Mouse (Mus musculus) embryonic facial prominence, embryonic 14.5 days (tissue): ENCODE results near the gene Ano9. TPM values are rescaled to one million over a fixed set of nuclear protein-coding genes. Genes with fewer than 3 reads are reported as not detected.

ENCODE experiments used
- ATAC-seq: fragments of 200-750 bp; cut with Nextera tagmentation; 2 replicates; pipeline ENCODE4 v1.8.0; 2017; ENCODE audit warnings: low read depth, moderate number of reproducible peaks, moderate TSS enrichment
- DNase-seq: peaks from one replicate; pipeline ENCODE4 v3.0.0-alpha.2; 2015; ENCODE audit warnings: low spot score
- H3K27ac ChIP-seq: fragments of 300-500 bp; sonication (generic); replicated peaks from 2 replicates; pipeline ENCODE4 v1.5.1; 2014; ENCODE audit warnings: low read depth, mild to moderate bottlenecking, low read length, moderate library complexity
- H3K27me3 ChIP-seq: fragments of 300-500 bp; sonication (generic); replicated peaks from 2 replicates; pipeline ENCODE4 v1.6.1; 2014; ENCODE audit warnings: low read length; ENCODE audit not compliant: control insufficient read depth, insufficient read depth
- H3K36me3 ChIP-seq: fragments of 300-500 bp; sonication (generic); 2 replicates; pipeline ENCODE4 v1.6.1; 2014; ENCODE audit warnings: low read length, mixed read lengths; ENCODE audit not compliant: control insufficient read depth, insufficient read depth
- H3K4me1 ChIP-seq: fragments of 300-500 bp; sonication (generic); 2 replicates; pipeline ENCODE4 v1.6.1; 2014; ENCODE audit warnings: antibody characterized with exemption, low read length; ENCODE audit not compliant: control insufficient read depth, insufficient read depth
- H3K4me2 ChIP-seq: fragments of 300-500 bp; sonication (generic); 2 replicates; pipeline ENCODE4 v1.6.1; 2014; ENCODE audit warnings: low read depth, mild to moderate bottlenecking, low read length, moderate library complexity, mixed read lengths
- H3K4me3 ChIP-seq: fragments of 300-500 bp; sonication (generic); 2 replicates; pipeline ENCODE4 v1.5.1; 2014; ENCODE audit warnings: low read depth, mild to moderate bottlenecking, low read length
- H3K9ac ChIP-seq: fragments of 300-500 bp; sonication (generic); 2 replicates; pipeline ENCODE4 v1.6.1; 2014; ENCODE audit warnings: low read depth, mild to moderate bottlenecking, low read length, moderate library complexity, mixed read lengths
- H3K9me3 ChIP-seq: fragments of 300-500 bp; sonication (generic); 2 replicates; pipeline ENCODE4 v1.6.1; 2016; ENCODE audit warnings: low read length; ENCODE audit not compliant: control insufficient read depth
- WGBS: fragments of 180-500 bp; shearing (Covaris S2); extraction: QIAGEN DNeasy Blood & Tissue Kit; methylation state at CpG from one replicate; pipeline ENCODE4 v1.1.7; 2014; 5-methylcytosine and 5-hydroxymethylcytosine counted together
- polyA plus RNA-seq: library from polyadenylated mRNA; unstranded; fragments of >200 nt; fragmentation: Nextera tagmentation; extraction: Ambion mirVana; gene quantifications from 2 replicates; pipeline ENCODE4 v1.2.1, GENCODE M21; 2014

Ano9 gene
- polyA plus RNA-seq, 1 experiment from 2014 or later: 5.0 TPM

GRCm38 (mm10) chr7:141055785-141056184 is 61.8 kb downstream of the Ano9 start:
- Histone ChIP-seq H3K4me1 (peaks cover 4% of the 10 kb centered on the region; the same call in 1 of the 2 replicates), H3K9ac (no peak overlapping the region), H3K4me2 (no peak overlapping the region), H3K27ac (no peak overlapping the region), H3K9me3 (no peaks in the 10 kb centered on the region), H3K27me3 (no peaks in the 10 kb centered on the region), H3K4me3 (no peak overlapping the region), H3K36me3 (no peaks in the 10 kb centered on the region)
- DNase-seq: no peak
- 81% methylated on average over 4 of the region's 4 CpGs for WGBS
- no peak for ATAC-seq

GRCm38 (mm10) chr7:141052421-141052820 is 65.2 kb downstream of the Ano9 start:
- no peaks in the 10 kb centered on the region for H3K36me3 ChIP-seq
- no peak overlapping the region for H3K27ac ChIP-seq
- H3K4me3 ChIP-seq: no peak overlapping the region
- H3K4me1 ChIP-seq: peaks cover under 1% of the 10 kb centered on the region
- no peak for DNase-seq
- 78% methylated on average over 2 of the region's 2 CpGs for WGBS
- no peak overlapping the region for H3K4me2 ChIP-seq
- no peak for ATAC-seq
- H3K27me3 ChIP-seq: no peaks in the 10 kb centered on the region
- H3K9ac ChIP-seq: no peak overlapping the region
- 0 out of 2 replicates have a peak, but pooled peaks cover 3% of the 10 kb centered on the region for H3K9me3 ChIP-seq

- WGBS: 93% methylated on average over 4 of the region's 4 CpGs
- no peaks in the 10 kb centered on the region for H3K36me3 ChIP-seq
- no peak overlapping the region for H3K27ac ChIP-seq
- H3K9ac ChIP-seq: no peak overlapping the region
- H3K27me3 ChIP-seq: no peaks in the 10 kb centered on the region
- H3K4me1 ChIP-seq: peaks cover 5% of the 10 kb centered on the region
- ATAC-seq (no peak), DNase-seq (no peak)
- H3K4me3 ChIP-seq: no peak overlapping the region
- H3K9me3 ChIP-seq: 0 out of 2 replicates have a peak, but pooled peaks cover 3% of the 10 kb centered on the region
- H3K4me2 ChIP-seq: no peak overlapping the region
Observed at GRCm38 (mm10) chr7:141052016-141052415, 65.6 kb downstream of the Ano9 start.

Other genes starting within 250 kb of the Ano9 start
- 127 and 140 TPM in 2 replicates for gene Psmd13, start 235.8 kb downstream of the Ano9 start, polyA plus RNA-seq
- gene Sirt3, start 235.5 kb downstream of the Ano9 start, polyA plus RNA-seq: 18.3 and 19.9 TPM in 2 replicates
- gene Cox8b, start 217.4 kb downstream of the Ano9 start, polyA plus RNA-seq: 55.5 and 92.1 TPM in 2 replicates
- 0.19 and 0.42 TPM in 2 replicates for gene Nlrp6, start 196.9 kb downstream of the Ano9 start, polyA plus RNA-seq
- 22.7 and 25.5 TPM in 2 replicates for gene Pgghg, start 176.4 kb downstream of the Ano9 start, polyA plus RNA-seq
- gene Ifitm5, start 167.5 kb downstream of the Ano9 start, polyA plus RNA-seq: 108 and 179 TPM in 2 replicates
- gene Gm45717, start 161.9 kb downstream of the Ano9 start, polyA plus RNA-seq: 0.89 TPM in 1 of 2 replicates, not detected in the other
- 1,406 and 1,438 TPM in 2 replicates for gene Ifitm2, start 161.8 kb downstream of the Ano9 start, polyA plus RNA-seq
- 63.4 and 76.6 TPM in 2 replicates for gene Ifitm1, start 150.6 kb downstream of the Ano9 start, polyA plus RNA-seq
- 170 and 178 TPM in 2 replicates for gene Ifitm3, start 107.0 kb downstream of the Ano9 start, polyA plus RNA-seq
- 1.6 and 2.1 TPM in 2 replicates for gene Ifitm6, start 99.9 kb downstream of the Ano9 start, polyA plus RNA-seq
- not detected in 2 replicates for gene Gm17387, start 88.7 kb downstream of the Ano9 start, polyA plus RNA-seq
- 6.6 and 10.3 TPM in 2 replicates for gene B4galnt4, start 56.7 kb downstream of the Ano9 start, polyA plus RNA-seq
- 30.0 and 33.5 TPM in 2 replicates for gene Pkp3, start 39.6 kb downstream of the Ano9 start, polyA plus RNA-seq
- 4.0 and 4.4 TPM in 2 replicates for gene Sigirr, start 17.2 kb downstream of the Ano9 start, polyA plus RNA-seq
- 64.5 and 74.8 TPM in 2 replicates for gene Ptdss2, start 4.6 kb upstream of the Ano9 start, polyA plus RNA-seq
- gene Rnh1, start 55.1 kb upstream of the Ano9 start, polyA plus RNA-seq: 160 and 166 TPM in 2 replicates
- 122 and 142 TPM in 2 replicates for gene Hras, start 76.2 kb upstream of the Ano9 start, polyA plus RNA-seq
- 6.0 and 7.2 TPM in 2 replicates for gene Lrrc56, start 76.4 kb upstream of the Ano9 start, polyA plus RNA-seq
- 1.3 and 1.5 TPM in 2 replicates for gene Lmntd2, start 96.3 kb upstream of the Ano9 start, polyA plus RNA-seq
- 26.7 and 30.2 TPM in 2 replicates for gene Rassf7, start 98.1 kb upstream of the Ano9 start, polyA plus RNA-seq
- 59.8 and 62.7 TPM in 2 replicates for gene Phrf1, start 111.0 kb upstream of the Ano9 start, polyA plus RNA-seq
- 2.3 and 2.4 TPM in 2 replicates for gene Irf7, start 148.7 kb upstream of the Ano9 start, polyA plus RNA-seq
- gene Cdhr5, start 159.0 kb upstream of the Ano9 start, polyA plus RNA-seq: 0.21 TPM in 1 of 2 replicates, not detected in the other
- gene Sct, start 161.3 kb upstream of the Ano9 start, polyA plus RNA-seq: 9.9 and 13.8 TPM in 2 replicates
- gene Drd4, start 174.2 kb upstream of the Ano9 start, polyA plus RNA-seq: 0.81 and 1.3 TPM in 2 replicates
- 72.7 and 82.7 TPM in 2 replicates for gene Deaf1, start 209.9 kb upstream of the Ano9 start, polyA plus RNA-seq
- gene Tmem80, start 209.9 kb upstream of the Ano9 start, polyA plus RNA-seq: 21.1 and 27.7 TPM in 2 replicates
- gene Eps8l2, start 221.1 kb upstream of the Ano9 start, polyA plus RNA-seq: 12.0 and 13.6 TPM in 2 replicates